Mouse (Mus musculus) cerebellum, adult 8-10 months (tissue): ENCODE measurements around the gene Cenpf.
"Not testable (repeated sequence)": the region's sequence is repeated elsewhere in the genome, so short reads cannot be mapped to it uniquely, and the experiment has no call there.

Source experiments
- DNase-seq: peaks from one replicate; pipeline ENCODE4 v3.0.0; 2022

The Cenpf gene

DNA sequence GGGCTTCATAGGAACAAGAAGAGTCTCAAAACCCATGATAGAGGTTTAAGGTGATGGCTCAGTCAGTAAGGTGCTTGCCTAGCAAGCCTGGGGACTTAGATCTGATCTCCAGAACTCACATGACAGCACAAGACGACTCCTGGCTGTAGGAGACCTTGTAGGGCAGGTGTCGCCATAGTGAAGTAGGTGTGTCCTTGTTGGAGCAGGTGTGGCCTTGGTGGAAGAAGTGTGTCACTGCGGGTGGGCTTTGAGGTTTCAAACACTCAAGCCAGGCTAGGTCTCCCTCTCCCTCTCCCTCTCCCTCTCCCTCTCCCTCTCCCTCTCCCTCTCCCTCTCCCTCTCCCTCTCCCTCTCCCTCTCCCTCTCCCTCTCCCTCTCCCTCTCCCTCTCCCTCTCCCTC, 4.6 kb upstream of the Cenpf start:
- DNase-seq, result not testable (repeated sequence)

DNA sequence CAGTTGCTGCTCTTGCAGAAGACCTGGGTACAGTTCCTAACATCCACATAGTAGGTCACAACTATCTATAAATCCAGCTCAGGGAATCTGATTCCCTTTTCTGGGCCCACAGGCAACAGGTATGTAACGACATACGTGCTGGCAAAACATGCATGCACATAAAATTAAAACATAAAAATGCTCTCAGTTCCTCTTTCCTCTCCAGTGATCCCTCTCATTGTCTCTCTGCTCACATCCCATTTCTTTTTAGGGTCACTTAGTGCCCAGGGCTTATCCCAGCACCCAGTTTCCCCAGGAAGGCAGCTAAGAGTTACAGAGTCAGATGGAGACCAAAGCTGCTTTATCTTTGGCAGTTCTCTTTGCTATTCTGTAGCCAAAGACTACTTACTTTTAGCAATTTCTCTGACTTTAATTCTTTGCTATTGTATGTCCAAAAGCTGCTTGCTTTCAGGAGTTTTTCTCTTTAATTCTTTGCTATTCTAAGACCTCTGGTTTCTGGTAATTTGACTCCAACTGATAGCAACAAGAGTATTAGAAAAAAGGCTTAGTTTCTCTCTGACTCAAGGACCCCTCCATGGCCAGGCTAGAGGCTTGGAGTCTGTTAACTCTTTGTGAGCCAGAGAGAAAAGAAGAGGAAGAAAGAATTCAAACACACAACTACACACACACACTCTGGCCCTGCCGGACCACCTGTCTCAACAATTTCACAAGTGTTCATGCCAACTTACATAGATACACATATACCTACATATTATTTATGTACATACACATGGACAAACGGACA, 1.4 kb upstream of the Cenpf start:
- DNase-seq, result no peak

DNA sequence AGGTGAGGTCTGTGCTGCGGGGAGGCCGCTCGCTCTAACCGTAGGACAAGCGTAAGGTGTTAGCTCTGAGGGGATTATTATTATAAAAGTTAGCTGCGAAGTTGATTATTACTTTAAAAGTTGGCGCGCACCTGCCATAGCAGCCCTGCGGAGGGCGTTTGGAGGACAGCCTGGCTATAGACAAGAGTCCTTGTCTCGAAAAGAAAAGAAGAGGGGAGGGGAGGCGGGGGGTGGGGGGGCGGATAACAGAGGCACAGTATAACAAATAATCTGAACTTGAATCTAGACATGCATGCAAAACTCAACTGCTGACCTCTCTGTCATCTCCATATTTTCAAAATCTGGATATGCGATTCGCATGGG, 483 bp upstream of the Cenpf start:
- no peak for DNase-seq

DNA sequence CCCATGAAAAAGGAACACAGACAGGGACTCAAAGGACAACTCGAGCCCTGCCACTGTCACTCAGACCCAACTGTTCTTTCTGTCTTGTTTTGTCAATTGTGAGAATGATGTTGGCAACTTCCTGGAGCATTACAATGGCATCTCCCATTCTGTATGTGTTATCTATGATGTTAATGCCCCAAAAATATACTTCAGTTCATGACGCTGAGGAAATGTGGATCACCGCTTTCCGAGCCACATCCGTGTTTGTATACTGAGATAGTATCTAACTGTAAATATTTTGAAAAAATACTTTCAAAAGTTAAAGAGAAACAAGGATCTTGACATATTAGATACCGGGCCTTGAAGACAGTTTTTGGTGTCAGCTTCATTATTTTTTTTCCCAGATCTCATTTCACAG, 1.9 kb downstream of the Cenpf start:
- no peak for DNase-seq

DNA sequence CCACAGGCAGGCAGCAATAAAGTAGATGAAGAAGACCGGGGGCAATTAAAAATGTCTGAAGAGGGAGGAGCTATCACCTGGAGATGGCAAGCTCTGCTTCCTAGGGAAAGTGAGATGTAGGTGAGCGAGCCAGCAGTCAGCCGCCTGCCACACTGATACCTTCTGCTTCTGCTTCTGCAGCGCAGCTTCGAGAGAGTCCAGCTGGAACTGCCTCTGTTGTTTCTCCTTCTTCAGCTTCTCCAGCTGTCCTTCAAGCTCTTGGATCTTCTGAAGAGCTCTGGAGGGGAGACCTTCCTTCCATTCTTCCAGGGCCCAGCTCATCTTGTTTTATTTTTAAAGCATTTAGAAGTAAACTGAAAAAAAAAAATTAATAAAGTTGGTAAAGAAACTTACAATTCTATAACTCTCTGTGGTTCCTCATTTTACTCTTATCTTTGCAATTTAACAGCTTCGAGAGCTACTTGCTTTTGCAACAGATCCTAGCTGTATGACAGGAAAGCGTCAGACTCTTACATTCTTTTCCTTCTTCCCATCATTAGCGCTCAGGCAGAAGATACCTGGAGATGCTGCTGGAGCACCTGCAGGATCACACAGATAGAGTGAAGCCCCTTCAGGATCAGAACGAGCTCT, 3.0 kb downstream of the Cenpf start:
- no peak for DNase-seq

DNA sequence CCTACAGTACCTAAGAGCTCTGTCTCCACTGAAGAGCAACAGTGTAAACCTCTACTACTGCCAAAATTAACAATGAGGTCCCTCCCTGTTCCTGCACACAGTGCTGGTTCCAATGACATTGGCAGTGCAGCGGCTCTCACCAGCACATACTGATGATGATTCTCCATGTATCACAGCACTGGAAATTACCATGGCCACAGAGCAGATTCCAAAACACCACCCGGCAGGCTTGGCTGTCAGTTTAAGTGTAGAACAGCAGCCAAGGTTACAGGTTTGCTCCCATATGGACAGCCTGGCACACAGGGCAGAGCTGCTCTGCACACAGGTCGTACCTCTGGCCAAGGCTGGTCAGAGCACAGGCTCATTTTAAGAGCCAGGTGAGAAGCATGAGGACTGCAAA, 8.3 kb downstream of the Cenpf start:
- DNase-seq, result peak; percentile 46

DNA sequence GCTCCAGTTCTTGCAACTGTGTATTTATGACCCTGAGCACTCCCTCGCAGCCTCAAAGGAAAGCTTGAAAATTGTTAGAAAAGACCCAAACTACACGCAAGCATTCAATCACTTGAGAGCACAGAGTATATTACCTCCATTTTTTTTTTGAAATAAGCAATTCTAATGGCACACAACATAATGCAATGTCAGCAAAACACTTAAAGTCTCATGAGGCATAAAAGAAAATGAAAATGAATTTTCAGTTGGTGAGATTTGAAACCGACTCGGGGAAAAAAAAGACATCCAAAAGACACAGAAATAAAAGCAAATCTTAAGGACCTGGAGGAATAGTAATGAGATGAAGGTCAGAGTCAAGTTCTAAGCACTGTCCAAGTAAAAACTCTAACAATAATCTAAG, 11.9 kb downstream of the Cenpf start:
- no peak for DNase-seq

DNA sequence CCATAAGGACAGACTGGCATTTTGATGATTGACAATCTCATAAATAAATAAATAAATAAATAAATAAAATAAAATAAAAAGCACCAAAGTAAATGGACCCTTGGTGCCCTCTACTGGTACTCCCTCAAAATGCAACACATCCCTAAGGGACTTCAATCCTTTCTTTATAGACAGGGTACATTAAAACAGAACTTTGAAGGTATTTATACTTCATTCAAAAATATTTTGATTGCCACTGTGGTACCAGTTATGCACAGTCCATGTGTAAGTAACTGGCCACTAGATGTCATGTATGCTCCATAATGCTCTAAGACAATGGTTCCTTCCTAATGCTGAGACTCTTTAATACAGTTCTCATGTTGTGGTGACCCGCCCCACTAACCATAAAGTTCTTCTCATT, 12.5 kb downstream of the Cenpf start:
- DNase-seq, result peak; percentile 52

DNA sequence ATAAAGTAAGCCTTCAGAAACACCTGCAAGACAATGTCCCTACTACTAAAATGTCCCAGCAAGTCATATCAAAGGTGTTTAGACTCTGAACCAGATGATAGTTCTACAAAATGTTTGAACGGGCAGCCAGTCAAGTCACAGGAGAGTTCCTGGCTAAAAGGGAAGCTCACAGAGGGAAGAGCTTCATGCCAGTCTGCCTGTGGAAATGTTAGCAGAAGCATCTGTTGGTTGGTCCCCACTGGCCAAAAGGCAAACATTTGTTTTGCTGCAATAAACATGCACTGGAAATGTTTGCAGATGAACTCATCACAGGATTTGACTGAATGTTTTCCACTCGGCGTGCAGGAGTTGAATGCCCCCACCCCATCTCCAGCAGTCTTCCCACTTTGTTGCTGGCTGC, 21.9 kb downstream of the Cenpf start:
- peak; percentile 19 for DNase-seq

DNA sequence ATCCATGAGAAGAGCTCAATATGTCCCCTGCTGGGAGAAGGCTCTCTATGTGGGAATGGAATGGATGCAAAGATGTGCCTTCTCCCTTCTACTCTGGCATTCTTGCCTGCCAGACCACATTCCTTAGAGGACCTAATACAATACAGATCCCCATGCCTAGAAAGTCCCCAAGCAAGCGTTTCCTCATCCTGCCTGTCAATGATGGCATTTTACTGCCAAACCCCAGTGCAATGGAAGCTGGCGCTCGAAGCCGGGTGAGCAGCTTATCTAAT, 23.1 kb downstream of the Cenpf start:
- DNase-seq, result no peak

DNA sequence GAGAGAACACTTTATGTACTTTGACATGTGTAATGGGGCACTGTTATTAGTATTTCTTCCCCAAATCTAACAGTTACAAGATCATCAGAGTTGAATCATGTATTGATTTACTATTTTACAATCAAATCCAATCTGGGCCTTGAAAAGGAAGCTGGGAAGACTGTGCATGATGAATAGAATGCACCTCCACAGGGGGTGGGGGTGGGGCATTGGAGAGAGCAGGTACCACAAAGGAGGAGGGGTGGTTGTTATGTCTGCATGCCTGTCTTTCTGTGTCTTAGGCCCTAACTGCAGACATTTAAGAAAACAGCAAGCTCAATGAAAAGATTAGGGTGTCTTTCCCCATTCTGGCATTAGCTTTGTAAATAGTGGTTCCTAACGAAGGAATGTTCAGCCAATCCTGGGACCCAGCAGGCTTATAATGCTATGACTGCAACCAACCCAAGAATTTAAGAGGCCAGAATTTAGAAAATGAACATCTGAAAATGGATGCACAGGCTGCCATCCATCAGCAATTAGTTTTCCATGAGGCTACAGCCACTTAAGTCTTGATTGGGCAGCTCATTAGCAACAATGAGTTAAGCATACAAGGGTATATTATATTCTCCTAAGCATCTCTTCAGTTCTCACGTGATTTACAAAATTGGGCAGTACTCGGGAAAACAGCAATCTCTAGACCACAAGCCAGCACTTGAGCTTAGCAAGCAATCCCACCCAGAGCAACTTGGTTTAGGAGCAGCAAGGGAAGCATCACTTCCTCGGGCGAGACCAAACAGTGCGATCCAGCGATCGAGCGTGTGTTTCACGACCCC, 23.6 kb downstream of the Cenpf start:
- no peak for DNase-seq

DNA sequence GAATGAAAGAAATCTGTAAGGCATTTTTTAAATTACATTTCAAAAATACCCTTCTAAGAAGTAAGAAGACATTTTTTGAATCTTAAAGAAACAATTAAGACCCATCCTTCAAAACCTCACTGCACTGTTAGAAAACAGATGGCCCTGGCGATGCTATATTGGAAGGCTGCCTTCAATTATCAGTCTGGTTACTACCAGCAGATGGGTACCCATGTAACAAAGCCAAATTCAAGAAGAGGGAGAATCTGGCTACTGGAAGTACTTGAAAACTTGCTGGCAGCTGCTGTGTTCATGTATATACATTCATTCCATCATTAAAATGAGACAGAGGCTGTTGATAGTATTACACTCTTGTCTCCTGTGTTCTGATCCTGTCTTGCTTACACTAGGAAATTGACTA, 24.4 kb downstream of the Cenpf start:
- peak; percentile 49 for DNase-seq

DNA sequence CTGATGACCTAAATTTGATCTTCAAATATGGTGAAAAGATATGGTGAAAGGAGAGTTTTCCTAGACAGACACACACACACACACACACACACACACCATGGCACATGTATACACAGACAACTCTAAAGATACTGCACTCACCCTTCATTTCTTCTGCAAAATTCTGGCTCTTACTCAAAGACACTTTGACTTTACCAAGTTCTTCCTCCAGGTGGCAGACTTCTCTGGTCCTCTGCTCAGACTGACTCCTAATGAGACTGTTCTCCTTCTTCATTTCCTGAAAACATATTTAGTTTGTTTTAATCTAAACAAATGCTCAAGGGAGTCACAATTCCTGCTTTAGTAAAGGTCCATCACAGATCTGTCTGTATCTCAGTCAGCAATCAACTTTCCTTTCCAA, 26.0 kb downstream of the Cenpf start:
- DNase-seq, result peak; percentile 42

DNA sequence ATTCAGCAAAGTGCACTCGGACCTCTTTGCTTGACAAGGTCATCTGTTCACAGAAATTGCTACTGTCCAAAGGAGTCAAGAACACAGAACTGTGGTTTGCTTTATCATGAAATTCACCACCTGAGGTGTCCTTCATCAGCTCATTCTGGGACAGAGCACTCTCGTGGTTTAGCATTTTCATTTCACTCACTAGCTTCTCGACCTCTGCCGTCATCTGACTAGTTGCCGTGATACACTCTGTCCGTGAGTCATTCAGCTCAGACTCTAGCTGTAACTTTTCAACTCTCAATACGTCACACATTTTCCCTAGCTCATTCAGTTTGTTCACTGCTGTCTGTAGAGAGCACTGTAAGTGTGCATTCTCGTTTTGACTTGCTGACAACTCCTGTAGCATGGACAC, 30.5 kb downstream of the Cenpf start:
- DNase-seq, result no peak

DNA sequence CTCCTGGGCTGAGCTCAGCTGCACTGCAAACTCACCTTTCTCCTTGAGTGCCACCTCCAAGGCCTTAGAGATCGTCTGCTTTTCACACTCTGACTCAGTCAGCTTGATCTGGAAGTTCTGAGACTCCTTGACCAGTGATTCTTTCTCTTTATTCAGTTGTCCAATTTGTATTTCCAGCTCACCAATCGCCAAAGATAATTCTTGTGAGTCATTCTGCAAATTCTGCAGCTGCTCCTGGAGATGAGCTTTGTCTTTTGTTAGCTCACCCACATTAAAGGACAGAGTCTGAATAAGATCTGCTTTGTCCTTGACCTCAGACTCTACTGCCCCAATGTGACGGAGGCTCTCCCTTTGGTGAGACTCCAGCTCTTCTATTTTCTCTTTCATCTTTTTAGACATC, 34.1 kb downstream of the Cenpf start:
- no peak for DNase-seq

DNA sequence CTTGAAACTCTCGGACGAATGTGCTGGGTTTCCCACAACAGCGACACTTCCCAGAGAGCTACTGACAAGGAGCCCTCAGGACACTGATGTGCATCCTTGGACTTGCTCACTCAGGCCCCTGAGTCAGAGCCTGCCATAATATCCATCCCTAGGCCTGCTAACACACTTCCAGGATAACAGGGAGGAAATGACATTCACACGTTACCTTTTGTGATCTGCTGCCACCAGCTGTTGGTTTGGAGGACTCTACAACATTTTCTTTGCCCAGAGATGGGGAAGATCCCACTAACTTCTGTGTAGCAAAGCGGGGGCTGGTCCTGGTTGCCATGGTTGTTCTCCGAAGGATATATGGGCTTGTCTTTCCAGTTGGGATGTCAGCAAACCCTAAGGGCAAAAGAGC, 41.3 kb downstream of the Cenpf start:
- no peak for DNase-seq

DNA sequence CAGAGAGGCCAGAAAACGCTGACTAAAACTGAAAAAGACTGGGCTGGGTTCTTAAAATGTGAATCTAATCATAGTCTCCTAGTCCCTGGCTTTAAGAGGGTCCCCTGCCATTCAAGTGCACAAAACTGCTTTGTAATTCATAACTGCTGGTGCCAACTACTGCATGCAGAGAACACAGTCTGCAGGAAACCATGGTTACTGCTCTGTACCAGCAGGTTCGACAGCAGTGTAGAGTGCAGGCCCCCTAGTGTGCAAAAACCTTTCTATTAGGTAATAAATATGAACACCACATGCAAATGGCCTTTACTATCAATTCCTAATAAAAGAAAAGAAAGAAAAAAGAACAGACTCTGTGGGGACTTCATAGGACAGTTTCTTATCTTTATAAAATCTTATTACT, 42.5 kb downstream of the Cenpf start:
- no peak for DNase-seq

DNA sequence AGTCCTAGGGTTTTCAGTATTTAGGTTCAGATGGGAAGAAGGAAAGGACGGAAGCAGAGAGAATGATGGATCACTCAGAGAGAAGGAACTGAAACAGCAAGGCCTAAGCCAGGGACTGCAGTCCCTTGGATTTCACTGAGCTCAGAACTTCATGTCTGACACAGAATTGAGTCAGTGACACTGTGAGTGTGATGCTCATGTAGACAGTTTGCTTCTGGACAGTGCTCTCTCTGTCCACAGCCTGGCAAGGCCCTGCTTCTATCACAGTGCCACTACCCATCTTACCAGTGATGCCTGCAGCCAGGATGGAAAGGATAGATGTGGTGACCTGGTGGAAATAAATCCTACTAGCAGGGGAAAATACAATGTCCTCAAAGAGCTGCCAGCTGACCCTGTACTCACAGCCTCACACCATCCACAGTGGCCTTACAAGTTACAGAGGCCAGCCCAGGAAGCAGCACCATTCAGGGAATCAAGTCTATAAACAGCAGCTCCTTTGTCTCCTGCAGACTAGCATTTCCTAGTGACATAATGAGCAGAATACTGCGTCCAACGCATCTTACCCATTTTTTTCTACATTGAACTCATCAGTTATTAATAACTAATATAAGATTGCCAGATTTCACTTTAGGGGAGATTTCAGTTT, 43.1 kb downstream of the Cenpf start:
- DNase-seq, result no peak

DNA sequence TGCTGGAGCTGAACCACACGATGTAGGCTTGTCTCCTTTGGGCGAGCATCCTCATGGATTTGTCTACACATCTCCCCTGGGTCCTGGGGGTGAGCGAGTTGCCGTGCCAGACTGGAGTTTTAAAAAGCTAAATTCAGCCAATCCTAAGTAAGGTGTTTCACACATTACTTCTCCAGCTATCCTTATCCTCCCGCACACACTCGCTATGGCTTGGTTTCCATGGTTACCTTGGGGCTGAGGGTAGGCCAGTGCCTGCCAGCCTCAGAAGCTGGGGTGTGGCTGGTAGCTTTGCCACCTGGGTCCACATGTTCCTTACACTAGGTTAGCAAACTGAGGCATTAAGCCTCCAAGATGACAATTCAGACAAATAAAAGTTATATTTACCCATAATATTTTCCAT, 48.3 kb downstream of the Cenpf start:
- no peak for DNase-seq

DNA sequence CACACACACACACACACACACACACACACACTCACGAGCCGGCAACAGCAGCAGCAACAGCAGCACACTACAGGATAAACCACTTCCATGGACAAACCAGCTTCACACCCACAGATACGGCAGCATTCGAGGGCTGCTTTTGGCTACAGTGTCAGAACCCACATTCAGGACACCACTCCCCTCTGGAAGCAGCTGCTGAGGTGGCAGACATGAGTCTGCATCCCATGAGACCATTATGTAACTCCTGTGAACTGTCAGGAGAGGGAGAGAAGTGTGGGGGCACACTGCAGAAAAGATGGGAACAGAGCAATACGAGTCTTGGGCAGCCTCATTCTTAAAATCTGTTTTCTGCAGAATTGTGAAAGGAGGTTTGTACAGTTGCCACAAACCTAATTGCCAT, 54.1 kb downstream of the Cenpf start:
- DNase-seq, result no peak

DNA sequence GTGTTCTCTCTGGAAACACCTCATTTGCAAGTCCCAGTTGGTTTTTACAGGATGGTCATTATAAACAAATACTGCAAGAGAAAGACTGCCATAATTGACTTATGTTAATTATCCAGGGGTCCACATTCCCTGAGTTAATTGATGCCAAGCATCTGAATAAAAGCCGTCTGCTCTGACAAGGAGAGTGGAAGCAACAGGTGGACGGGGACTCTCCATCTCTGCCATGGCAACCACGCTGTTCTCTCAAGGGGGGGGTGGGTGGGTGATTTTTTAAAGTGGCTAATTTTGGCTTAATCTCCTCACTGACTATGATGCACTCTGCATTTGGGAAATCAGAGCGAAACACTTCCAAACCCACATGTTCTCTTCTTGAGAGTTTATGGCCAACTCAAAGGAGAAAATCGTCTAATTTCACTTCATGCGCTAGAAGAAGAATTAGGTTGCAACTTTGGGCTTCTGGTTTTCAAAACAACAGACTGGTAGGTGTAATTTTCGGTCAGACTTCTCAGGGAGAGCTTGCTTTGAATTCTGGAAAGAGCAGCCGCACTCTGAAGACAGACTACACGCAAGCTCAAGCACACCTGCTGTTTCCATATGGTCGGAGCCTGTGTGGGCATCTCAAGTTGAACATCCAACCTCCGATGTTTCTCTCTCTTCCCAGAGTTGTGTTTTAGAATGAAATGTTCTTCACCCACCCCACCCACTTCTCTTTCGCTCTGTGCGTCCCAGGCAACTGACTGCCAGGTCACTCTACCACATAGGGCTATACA, 55.8 kb downstream of the Cenpf start:
- no peak for DNase-seq

DNA sequence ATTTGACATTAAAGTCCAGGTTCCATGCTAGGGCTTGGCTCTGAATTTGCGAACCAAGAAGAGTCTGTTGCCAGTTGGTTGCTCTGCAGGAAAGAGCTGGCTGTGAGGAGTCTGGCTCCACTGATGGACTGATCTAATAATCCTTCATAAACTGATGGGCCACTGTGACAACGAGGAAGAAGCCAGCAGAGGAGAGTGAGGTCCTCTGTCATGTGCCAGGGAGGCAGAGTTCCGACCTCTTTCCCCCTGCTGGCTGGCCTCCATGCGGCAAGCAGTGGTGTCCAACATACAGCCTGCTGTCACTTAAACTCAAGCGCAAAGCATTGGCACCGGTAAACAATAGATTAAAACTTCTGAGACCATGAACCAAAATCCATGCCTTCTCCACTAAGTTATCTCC, 57.9 kb downstream of the Cenpf start:
- DNase-seq, result no peak
